Mouse (Mus musculus) telencephalon, adult 2 months (tissue): ENCODE measurements around the gene Zfp865.

ENCODE experiments used
- DNase-seq: peaks from one replicate; pipeline ENCODE4 v3.0.0-alpha.2; 2011; ENCODE audit warnings: low read depth, low spot score

Gene Zfp865

DNA sequence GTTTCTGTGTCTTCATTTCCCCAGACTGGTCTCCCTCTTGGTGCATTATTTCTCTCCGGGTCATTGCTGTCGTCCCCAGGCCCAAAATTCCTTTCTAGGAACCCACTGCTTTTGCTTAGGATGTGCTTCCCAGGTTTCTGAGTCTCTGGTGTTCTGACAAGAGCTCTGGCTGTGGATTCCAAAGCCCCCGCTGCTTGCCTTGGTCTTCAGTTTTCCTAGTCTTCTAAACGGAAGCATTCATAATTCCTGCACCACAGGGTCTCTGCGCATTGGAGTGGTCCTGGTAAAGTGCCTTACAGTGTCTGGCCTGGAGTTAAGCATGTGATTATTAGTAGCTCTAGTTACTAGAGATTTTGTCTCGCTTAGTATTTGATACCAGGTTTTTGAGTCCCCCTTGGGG, 60.6 kb downstream of the Zfp865 start:
- no peak for DNase-seq

DNA sequence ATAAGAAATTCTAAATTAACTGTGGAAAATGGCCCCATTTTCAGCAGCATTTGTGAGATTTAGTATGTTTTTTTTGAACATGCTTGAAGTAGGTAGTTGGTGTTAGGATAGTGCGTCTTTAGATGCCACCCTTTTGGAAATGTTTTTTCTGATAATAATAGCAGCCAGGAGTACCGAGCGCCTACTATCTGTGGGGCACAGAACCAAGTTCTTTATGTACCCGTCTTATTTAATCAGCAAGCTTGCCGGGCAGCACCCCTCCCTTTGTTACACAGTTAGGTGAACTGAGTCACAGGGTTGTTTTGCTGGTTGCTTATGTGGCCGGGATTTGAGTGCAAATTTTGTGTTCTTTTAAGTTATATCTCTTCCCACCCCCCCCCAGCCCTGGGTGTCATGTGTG, 61.1 kb downstream of the Zfp865 start:
- DNase-seq = no peak

DNA sequence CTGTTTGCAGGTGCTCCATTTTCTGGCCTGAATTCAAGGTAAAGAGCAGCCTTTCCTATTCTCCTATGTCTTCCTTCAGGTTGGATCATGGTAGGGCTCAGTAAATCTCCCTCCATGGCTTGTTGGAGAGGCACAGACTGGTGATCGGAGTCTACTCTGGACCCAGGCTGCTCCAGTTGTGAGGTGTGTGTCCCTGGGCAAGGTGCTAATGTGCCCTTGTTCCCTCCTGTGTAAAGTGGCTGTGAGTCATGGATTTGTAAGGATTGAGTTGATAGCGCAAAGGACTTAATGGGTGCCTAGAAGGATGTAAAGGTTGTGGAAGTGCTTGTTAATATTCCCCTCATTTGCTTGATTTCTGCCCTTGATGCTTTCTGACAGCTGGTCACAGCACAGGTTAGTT, 61.8 kb downstream of the Zfp865 start:
- DNase-seq = no peak

DNA sequence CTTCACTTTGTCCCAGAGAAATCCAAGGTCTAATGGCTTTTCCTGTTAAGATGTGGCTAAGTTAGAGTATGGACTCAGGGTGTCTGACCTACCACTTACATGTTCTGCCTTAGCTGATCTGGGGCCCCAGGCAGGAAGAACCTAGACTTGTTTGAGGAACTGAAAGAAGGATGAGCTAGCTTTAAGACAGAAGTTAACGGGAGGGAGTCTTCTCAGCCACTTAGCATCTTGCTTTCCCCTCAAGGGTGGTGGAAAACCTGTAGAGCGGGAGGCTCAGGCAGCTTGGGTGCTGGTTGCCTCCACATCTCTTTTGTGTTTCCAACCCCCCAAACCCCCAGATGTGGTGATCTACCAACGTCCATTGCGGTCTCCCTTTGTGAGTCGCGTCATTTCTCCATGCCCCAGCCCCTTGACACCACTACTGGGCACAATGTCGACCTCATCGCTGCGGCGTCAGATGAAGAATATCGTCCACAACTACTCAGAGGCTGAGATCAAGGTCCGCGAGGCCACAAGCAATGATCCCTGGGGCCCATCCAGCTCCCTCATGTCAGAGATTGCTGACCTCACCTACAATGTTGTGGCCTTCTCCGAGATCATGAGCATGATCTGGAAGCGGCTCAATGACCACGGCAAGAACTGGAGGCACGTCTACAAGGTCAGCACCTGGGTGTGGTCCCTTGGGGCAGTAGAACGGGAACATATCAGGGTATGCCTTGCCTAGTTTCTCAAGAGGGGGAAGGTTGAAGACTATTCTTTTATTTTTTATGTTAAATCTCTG, 63.3 kb downstream of the Zfp865 start:
- no peak for DNase-seq

DNA sequence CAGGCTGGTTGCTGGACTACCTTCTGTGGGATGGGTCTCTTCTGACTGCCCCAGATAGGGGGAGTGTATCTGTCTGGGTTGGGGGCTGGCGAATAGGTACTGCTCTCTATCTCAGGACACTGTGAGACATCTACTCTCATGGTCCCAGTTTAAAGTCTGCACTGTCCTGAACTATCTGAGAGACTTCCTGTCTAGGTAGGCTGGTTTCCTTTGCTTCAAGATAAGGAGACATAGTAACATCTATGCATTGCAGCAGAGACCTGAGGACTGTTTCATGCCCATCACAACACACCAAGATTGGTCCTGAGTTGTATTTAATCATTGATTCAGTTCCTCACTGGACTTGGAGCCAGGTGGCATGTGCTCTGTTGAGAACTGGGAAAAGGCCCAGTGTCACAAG, 65.3 kb downstream of the Zfp865 start:
- no peak for DNase-seq
